Mouse (Mus musculus): Measurements from ENCODE around the gene Mrps6.
"Not testable (repeated sequence)": the region's sequence is repeated elsewhere in the genome, so short reads cannot be mapped to it uniquely, and the experiment has no call there.

Gene Mrps6

GRCm38 (mm10) chr16:92061586-92061985 lies 3.5 kb downstream of the Mrps6 start:
- DNase-seq (ENCODE audit: extremely low read depth, insufficient read length, low spot score): no peak

DNA sequence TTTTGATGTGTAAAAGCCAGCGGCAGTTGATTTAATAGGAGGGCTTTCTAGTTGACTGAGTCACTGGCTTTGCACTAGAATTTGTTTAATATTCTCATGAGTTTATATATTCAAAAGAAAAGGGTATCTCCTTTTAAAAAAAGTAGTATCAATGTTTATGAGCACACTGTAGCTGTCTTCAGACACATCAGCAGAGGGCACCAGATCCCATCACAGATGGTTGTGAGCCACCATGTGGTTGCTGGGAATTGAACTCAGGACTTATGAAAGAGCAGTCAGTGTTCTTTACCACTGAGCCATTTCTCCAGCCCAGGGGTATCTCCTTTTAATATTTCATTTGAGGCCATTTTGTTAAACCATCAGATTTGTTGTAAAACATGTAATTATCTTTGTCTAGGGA lies 4.8 kb downstream of the Mrps6 start:
- DNase-seq (ENCODE audit: extremely low read depth, insufficient read length, low spot score): no peak

DNA sequence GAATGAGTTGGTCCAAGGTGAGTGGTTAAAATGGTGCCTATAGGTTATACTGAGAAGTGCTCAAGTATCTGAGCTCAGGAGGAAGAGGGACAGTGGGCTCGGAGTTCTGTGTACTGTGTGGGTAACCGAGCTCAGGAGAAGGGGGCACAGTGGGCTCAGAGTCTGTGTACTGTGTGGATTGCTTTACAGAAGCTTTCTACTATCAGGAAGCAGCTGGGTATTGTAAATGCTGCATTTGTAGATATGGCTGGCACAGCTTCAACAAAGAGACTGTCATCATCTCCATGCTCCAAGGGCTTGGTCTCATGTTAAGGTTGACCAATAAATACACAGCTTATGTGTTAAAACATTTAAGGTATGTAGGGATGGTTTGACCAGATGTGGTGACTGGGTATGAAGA lies 6.7 kb downstream of the Mrps6 start:
- no peak for DNase-seq (ENCODE audit: extremely low read depth, insufficient read length, low spot score)

- no peak for DNase-seq (ENCODE audit: extremely low read depth, insufficient read length, low spot score)
Observed at GRCm38 (mm10) chr16:92070338-92070737, 12.3 kb downstream of the Mrps6 start.

- DNase-seq (ENCODE audit: extremely low read depth, insufficient read length, low spot score): no peak
Observed at GRCm38 (mm10) chr16:92076797-92077196, 18.7 kb downstream of the Mrps6 start.

GRCm38 (mm10) chr16:92083771-92084453 lies 25.8 kb downstream of the Mrps6 start:
- DNase-seq (ENCODE audit: extremely low read depth, insufficient read length, low spot score): no peak

DNA sequence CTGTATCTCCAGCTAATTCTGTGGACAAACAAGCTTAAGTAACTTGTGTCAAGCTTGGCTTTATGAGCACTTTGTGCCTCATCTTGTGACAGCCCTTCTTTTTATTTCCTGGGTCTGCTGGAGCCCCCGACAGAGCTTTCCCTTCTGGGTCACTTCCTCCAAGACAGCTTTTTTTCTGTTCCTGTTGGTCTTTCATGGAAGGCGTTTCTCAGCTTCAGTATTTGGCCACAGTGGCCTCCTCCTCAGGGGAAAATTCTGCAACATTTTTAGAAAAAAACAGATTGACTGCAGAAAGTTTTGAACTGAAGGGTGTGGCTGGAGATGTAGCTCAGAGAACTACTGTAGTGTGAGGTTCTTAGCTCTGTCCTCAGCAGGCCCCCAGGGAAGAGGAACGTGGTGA lies 31.2 kb downstream of the Mrps6 start:
- DNase-seq (ENCODE audit: extremely low read depth, insufficient read length, low spot score): no peak

DNA sequence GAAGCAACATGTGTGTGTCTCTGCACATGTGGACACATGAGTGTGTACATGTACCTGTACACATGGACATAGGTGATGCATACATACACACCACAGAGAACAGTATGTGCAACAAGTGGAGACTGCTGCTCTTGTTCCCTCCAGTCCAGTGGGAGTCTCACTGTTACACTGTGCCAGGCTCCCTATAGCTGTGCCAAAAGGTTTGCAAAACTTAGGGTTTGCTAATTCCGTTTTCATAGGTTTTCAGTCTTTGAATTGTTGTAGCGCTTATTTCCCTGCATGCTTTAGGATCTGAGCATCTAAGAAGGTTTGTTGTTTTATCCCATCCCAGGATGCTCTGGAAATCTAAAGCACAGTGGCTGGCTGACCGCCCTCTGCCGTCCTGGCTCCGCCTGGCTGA lies 33.8 kb downstream of the Mrps6 start:
- DNase-seq (ENCODE audit: extremely low read depth, insufficient read length, low spot score): no peak

DNA sequence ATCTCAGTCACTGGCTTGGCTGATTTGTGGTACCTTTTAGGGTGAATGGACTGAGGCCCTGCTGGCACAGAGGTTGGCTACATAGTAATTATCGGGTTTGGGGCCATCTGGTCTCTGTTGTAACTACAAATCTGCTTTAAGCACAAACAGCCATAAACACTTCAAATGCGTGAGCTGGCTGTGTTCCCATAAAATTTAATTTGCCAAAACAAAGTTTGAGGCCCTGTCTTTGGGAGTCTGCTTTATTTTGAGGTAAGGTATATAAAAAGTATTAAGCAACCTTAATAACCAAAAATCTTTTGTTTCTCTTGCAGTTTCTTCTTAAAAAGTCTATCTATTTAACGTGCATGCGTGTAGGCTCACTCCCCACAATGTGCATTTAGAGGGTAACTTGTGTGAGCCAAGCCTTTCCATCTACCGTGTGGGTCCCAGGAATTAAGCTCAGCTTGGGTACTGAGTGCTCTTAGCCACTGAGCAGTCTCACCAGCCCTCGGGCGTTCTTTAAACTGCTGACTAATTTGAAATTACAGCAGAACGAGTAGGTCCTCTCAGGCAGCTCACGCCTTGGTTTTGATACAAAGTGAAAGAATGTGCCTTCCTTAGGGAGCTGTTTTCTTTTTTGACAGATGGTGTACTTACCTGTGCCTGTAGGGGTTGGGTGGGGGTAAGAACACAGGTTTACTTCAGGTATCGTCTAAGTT lies 40.4 kb downstream of the Mrps6 start:
- no peak for DNase-seq (ENCODE audit: extremely low read depth, insufficient read length, low spot score)

GRCm38 (mm10) chr16:92099598-92099997 lies 41.5 kb downstream of the Mrps6 start:
- no peak for DNase-seq (ENCODE audit: extremely low read depth, insufficient read length, low spot score)

DNA sequence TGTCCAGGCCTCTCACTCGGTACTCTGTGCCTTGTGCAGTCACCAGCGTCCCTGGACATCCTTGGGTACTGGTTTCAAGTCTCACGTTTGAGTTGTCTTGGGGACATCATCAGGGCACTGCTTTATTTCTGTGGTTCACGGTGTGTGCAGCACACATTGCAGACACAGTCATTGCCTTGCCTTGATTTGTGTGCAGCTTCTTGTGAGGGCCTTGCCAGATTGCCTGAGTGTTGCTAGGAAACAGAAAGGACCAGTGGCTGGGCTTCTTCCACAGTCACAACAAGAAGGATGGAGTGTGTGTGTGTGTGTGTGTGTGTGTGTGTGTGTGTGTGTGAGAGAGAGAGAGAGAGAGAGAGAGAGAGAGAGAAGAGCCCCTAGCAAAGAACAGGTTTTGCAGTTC lies 42.0 kb downstream of the Mrps6 start:
- no peak for DNase-seq (ENCODE audit: extremely low read depth, insufficient read length, low spot score)

DNA sequence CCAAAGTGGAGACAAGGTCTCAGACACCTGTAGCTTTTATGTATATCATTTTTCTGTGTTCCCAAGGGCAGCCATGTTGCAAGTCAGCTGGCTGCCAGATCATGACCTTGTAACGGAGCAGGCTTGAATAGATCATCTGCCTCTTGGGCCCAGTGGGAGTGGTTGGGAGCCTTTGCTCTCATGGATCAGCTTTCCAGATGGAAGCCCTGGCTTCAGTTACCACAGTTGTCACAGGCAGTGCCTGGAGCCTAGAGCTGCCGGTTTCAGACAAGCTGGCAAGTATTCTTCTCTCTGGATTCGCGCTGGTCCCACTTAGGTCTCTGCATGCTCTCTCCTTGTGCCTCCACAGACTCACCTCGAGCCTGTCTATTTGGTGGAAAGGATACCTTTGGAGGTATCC lies 44.0 kb downstream of the Mrps6 start:
- no peak for DNase-seq (ENCODE audit: extremely low read depth, insufficient read length, low spot score)

- not testable (repeated sequence) for DNase-seq (ENCODE audit: extremely low read depth, insufficient read length, low spot score)
Observed at GRCm38 (mm10) chr16:92102931-92103330, 44.9 kb downstream of the Mrps6 start.

GRCm38 (mm10) chr16:92103572-92104331 lies 45.7 kb downstream of the Mrps6 start:
- DNase-seq (ENCODE audit: extremely low read depth, insufficient read length, low spot score): peak; percentile 25

- no peak for DNase-seq (ENCODE audit: extremely low read depth, insufficient read length, low spot score)
Observed at GRCm38 (mm10) chr16:92104332-92104590, 46.2 kb downstream of the Mrps6 start.

GRCm38 (mm10) chr16:92104951-92105350 lies 46.9 kb downstream of the Mrps6 start:
- no peak for DNase-seq (ENCODE audit: extremely low read depth, insufficient read length, low spot score)

- DNase-seq (ENCODE audit: extremely low read depth, insufficient read length, low spot score): peak; percentile 70
Observed at GRCm38 (mm10) chr16:92105631-92106030, 47.6 kb downstream of the Mrps6 start.

GRCm38 (mm10) chr16:92107346-92107745 lies 49.3 kb downstream of the Mrps6 start:
- DNase-seq (ENCODE audit: extremely low read depth, insufficient read length, low spot score): no peak

- DNase-seq (ENCODE audit: extremely low read depth, insufficient read length, low spot score): no peak
Observed at GRCm38 (mm10) chr16:92114706-92115241, 56.7 kb downstream of the Mrps6 start.

DNA sequence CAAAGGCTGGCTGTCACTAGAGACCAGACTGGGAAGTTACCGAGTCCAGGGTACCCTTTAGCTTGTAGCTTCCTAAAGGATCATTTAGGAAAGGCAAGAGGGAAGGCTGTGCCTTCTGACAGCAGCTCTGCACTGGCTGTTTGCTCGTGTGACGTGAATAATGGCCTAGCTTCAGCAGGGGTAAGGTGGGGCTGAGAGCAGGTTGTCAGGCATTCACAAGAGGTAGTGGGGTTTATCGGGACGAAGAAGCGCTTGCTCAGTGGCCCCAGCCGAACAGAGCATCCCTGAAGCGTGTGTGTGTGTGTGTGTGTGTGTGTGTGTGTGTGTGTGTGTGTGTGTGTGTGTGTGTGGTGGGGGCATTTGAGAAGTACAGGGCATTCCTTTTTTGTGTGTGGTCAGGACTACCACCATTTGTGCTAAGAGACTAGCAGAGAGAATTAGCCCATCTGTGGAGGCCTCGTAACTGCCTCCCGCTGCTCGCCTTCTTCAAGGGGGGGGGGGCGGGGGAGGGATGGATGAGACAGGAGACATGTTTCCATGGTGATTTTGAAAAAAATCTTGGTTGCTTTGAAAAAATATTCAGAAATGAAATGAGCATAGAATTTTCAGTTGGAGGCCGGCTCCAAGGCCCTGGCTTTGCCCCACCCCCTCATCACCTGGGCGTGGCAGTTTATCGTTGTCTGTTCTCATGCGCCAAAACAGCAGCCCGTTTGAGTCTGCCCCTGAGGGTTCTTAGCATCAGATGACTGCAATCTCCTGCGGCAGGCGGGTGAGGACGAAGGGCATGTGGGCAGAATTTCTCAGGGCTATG lies 57.7 kb downstream of the Mrps6 start:
- DNase-seq (ENCODE audit: extremely low read depth, insufficient read length, low spot score): no peak
